16 mouse cellular contexts compared by ENCODE assay signal in the genomic region with DNA sequence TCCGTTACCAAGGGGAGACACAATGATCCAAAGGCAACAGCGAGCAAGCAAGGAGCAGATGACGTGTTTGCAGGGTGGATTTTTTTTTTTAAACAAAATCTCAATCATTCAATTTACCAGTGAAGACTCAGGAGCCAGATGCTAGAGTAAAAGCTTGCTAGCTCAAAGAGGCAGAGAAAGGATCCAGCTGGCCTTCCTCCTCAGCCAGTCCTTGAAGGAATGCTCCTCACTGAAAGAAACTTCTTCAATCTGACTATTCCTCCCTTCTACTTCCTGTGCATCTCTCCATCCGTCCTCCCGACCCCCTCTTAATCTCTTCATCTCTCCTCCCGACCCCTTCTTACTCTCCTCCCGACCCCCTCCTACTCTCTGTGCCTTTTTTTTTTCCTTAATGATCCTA. TPM values are rescaled to one million over a fixed set of nuclear protein-coding genes. Genes with fewer than 3 reads are reported as not detected.
DNase-seq lines count a peak whose midpoint lies in the region; ATAC-seq and TF ChIP-seq lines count a peak whose summit lies in the region.
"Had no signal": no experiment of that assay in that cellular context is flagged by ENCODE, and none has a peak within 500 bp of the region (broad histone marks: within the 10 kb centered on the region; RNA-seq: fewer than 3 reads in every experiment).

No protein-coding gene starts in this region.

- no peak overlapping the region for H3K27ac ChIP-seq in kidney, postnatal 0 days
- H3K27ac ChIP-seq in kidney, embryonic 16.5 days (ENCODE audit: low read length): no peak overlapping the region
- peak overlapping the region; percentile 49; the same call in 1 of the 2 replicates for H3K27ac ChIP-seq in stomach, embryonic 16.5 days (ENCODE audit: low read length)
- H3K27ac ChIP-seq: embryonic facial prominence, embryonic 12.5 days; forebrain, embryonic 15.5 days; heart, embryonic 10.5 days; hindbrain, embryonic 15.5 days had no signal

- no peak overlapping the region for H3K4me3 ChIP-seq in kidney, postnatal 0 days (replicated peaks; ENCODE audit: low read depth, low read length)
- H3K4me3 ChIP-seq in kidney, embryonic 16.5 days (ENCODE audit: low read length): no peak overlapping the region
- no peak overlapping the region for H3K4me3 ChIP-seq in lung, adult 2 months (replicated peaks; ENCODE audit: extremely low read depth, low read depth, low read length)
- no peak overlapping the region for H3K4me3 ChIP-seq in stomach, embryonic 16.5 days (replicated peaks; ENCODE audit: low read length)
- H3K4me3 ChIP-seq: embryonic facial prominence, embryonic 12.5 days; forebrain, embryonic 15.5 days; heart, embryonic 10.5 days; hindbrain, embryonic 15.5 days had no signal

- H3K36me3 ChIP-seq in kidney, postnatal 0 days (ENCODE audit: insufficient read depth, low read length): no peaks in the 10 kb centered on the region
- H3K36me3 ChIP-seq in kidney, embryonic 16.5 days (ENCODE audit: insufficient read depth, low read length): no peaks in the 10 kb centered on the region
- no peaks in the 10 kb centered on the region for H3K36me3 ChIP-seq in stomach, embryonic 16.5 days (ENCODE audit: control insufficient read depth, insufficient read depth, low read length)
- H3K36me3 ChIP-seq: embryonic facial prominence, embryonic 12.5 days; forebrain, embryonic 15.5 days; heart, embryonic 10.5 days; hindbrain, embryonic 15.5 days had no signal

- peak; percentile 18 for DNase-seq in kidney, postnatal 0 days (ENCODE audit: low spot score)
- peak; percentile 17 for DNase-seq in lung, postnatal 25 days (ENCODE audit: low spot score)
- DNase-seq in lung, adult 2 months: no peak
- DNase-seq: adrenal gland, adult 2 months; adrenal gland, postnatal 25 days; cerebellum, adult 8-10 months; cerebellum, postnatal 14 days; gastrocnemius, postnatal 36 days had no signal

- no peak for ATAC-seq in kidney, postnatal 0 days (replicated peaks; ENCODE audit: low FRiP score, low read depth)
- no peak for ATAC-seq in kidney, embryonic 16.5 days (ENCODE audit: low FRiP score, low TSS enrichment)
- no peak for ATAC-seq in stomach, embryonic 16.5 days (ENCODE audit: insufficient read depth, low FRiP score)
- no peak for ATAC-seq in megakaryocyte, adult 5-6 weeks (ENCODE audit: poor library complexity, severe bottlenecking)
- ATAC-seq: forebrain, embryonic 15.5 days had no signal

- no peaks in the 10 kb centered on the region for H3K27me3 ChIP-seq in kidney, postnatal 0 days (ENCODE audit: insufficient read depth, low read length)
- H3K27me3 ChIP-seq in kidney, embryonic 16.5 days (ENCODE audit: insufficient read depth, low read length): no peaks in the 10 kb centered on the region
- H3K27me3 ChIP-seq in stomach, embryonic 16.5 days (ENCODE audit: control insufficient read depth, insufficient read depth, low read length): no peaks in the 10 kb centered on the region
- H3K27me3 ChIP-seq: embryonic facial prominence, embryonic 12.5 days; forebrain, embryonic 15.5 days; hindbrain, embryonic 15.5 days had no signal

- H3K4me2 ChIP-seq in kidney, postnatal 0 days (ENCODE audit: low read length): no peak overlapping the region
- no peak overlapping the region for H3K4me2 ChIP-seq in kidney, embryonic 16.5 days (replicated peaks; ENCODE audit: low read depth, low read length)
- H3K4me2 ChIP-seq in stomach, embryonic 16.5 days (ENCODE audit: low read depth, low read length): 0 out of 2 replicates have a peak overlapping the region, but pooled peaks have one; percentile 3
- H3K4me2 ChIP-seq: embryonic facial prominence, embryonic 12.5 days; forebrain, embryonic 15.5 days; hindbrain, embryonic 15.5 days had no signal

- H3K9ac ChIP-seq in kidney, postnatal 0 days (ENCODE audit: low read depth, low read length): no peak overlapping the region
- no peak overlapping the region for H3K9ac ChIP-seq in kidney, embryonic 16.5 days (replicated peaks; ENCODE audit: low read length)
- no peak overlapping the region for H3K9ac ChIP-seq in stomach, embryonic 16.5 days (ENCODE audit: low read length)
- H3K9ac ChIP-seq: embryonic facial prominence, embryonic 12.5 days; forebrain, embryonic 15.5 days; hindbrain, embryonic 15.5 days had no signal

- TF ChIP-seq CTCF in kidney, postnatal 0 days (IDR thresholded peaks at IDR 0.05; ENCODE audit: low read depth): no peak
- TF ChIP-seq CTCF in lung, adult 2 months (IDR thresholded peaks at IDR 0.05; ENCODE audit: insufficient read depth, low read length): no peak

- 48% methylated on average over 7 of the region's 7 CpGs for WGBS in kidney, postnatal 0 days
- 52% methylated on average over 7 of the region's 7 CpGs for WGBS in kidney, embryonic 16.5 days
- WGBS in lung, adult 2 months: 49% methylated on average over 7 of the region's 7 CpGs
- 23% methylated on average over 7 of the region's 7 CpGs for WGBS in stomach, embryonic 16.5 days

- no peak for TF ChIP-seq POLR2A in lung, adult 2 months (IDR thresholded peaks at IDR 0.05; ENCODE audit: borderline replicate concordance, extremely low read depth, low read depth, low read length)

- no peaks in the 10 kb centered on the region for H3K9me3 ChIP-seq in kidney, postnatal 0 days (replicated peaks; ENCODE audit: low read length)
- no peaks in the 10 kb centered on the region for H3K9me3 ChIP-seq in kidney, embryonic 16.5 days (ENCODE audit: low read length)
- H3K9me3 ChIP-seq in stomach, embryonic 16.5 days (replicated peaks; ENCODE audit: control insufficient read depth, low read length): no peaks in the 10 kb centered on the region
- H3K9me3 ChIP-seq: embryonic facial prominence, embryonic 12.5 days; forebrain, embryonic 15.5 days; heart, embryonic 10.5 days; hindbrain, embryonic 15.5 days had no signal

- H3K4me1 ChIP-seq in kidney, postnatal 0 days (replicated peaks; ENCODE audit: insufficient read depth, low read length): no peaks in the 10 kb centered on the region
- H3K4me1 ChIP-seq in kidney, embryonic 16.5 days (ENCODE audit: insufficient read depth, low read length): no peaks in the 10 kb centered on the region
- H3K4me1 ChIP-seq in lung, adult 2 months (ENCODE audit: control insufficient read depth, insufficient read depth, low read length): no peaks in the 10 kb centered on the region
- 0 out of 2 replicates have a peak, but pooled peaks cover 3% of the 10 kb centered on the region for H3K4me1 ChIP-seq in stomach, embryonic 16.5 days (ENCODE audit: control insufficient read depth, insufficient read depth, low read length)
- H3K4me1 ChIP-seq: embryonic facial prominence, embryonic 12.5 days; forebrain, embryonic 15.5 days; hindbrain, embryonic 15.5 days had no signal

RNA-seq across cellular contexts. Expression of gene Wwtr1, which starts 20.9 kb away (rescaled TPM):
- polyA plus RNA-seq in kidney, postnatal 0 days (2015; fragmentation: Nextera tagmentation; extraction: Ambion mirVana): 28.9 TPM in 2 replicates
- polyA plus RNA-seq in kidney, embryonic 16.5 days (2015; fragmentation: Nextera tagmentation; extraction: Ambion mirVana): 17.9 and 20.5 TPM in 2 replicates
- 55.7 and 58.7 TPM in 2 replicates for polyA plus RNA-seq in lung, adult 2 months (2012; rRNA removed)
- 15.5 and 16.2 TPM in 2 replicates for polyA plus RNA-seq in stomach, embryonic 16.5 days (2015; fragmentation: Nextera tagmentation; extraction: Ambion mirVana)
- total RNA-seq in megakaryocyte, adult 5-6 weeks (2015): 0.05 and 0.13 TPM in 2 replicates
- not detected in 2 replicates for total RNA-seq in megakaryocyte, adult 5-6 weeks (2017)
- total RNA-seq: common myeloid progenitor, adult 5-6 weeks had no signal

RNA-seq across cellular contexts. Expression of gene Commd2, which starts 54.9 kb away (rescaled TPM):
- polyA plus RNA-seq in kidney, postnatal 0 days (2015; fragmentation: Nextera tagmentation; extraction: Ambion mirVana): 92.6 and 94.3 TPM in 2 replicates
- polyA plus RNA-seq in kidney, embryonic 16.5 days (2015; fragmentation: Nextera tagmentation; extraction: Ambion mirVana): 64.9 and 65.1 TPM in 2 replicates
- 19.5 and 23.1 TPM in 2 replicates for polyA plus RNA-seq in lung, adult 2 months (2012; rRNA removed)
- 62.2 and 74.5 TPM in 2 replicates for polyA plus RNA-seq in stomach, embryonic 16.5 days (2015; fragmentation: Nextera tagmentation; extraction: Ambion mirVana)
- total RNA-seq in megakaryocyte, adult 5-6 weeks (2015): 39.5 and 48.5 TPM in 2 replicates
- 16.6 and 16.9 TPM in 2 replicates for total RNA-seq in megakaryocyte, adult 5-6 weeks (2017)
